Mouse (Mus musculus) adrenal gland, postnatal 10 days (tissue): Measurements from ENCODE around the gene Ncoa4. TPM values are rescaled to one million over a fixed set of nuclear protein-coding genes. Genes with fewer than 3 reads are reported as not detected.

Experiments
- DNase-seq: peaks from one replicate; pipeline ENCODE4 v3.0.0; 2021; ENCODE audit warnings: mixed read lengths
- total RNA-seq, 2 experiments: library from RNA; stranded (reverse); gene quantifications; 2 replicates each; pipeline ENCODE4 v1.2.3; 2021

Ncoa4 gene
- total RNA-seq, 2 experiments from 2014 or later: 154 to 170 TPM

DNA sequence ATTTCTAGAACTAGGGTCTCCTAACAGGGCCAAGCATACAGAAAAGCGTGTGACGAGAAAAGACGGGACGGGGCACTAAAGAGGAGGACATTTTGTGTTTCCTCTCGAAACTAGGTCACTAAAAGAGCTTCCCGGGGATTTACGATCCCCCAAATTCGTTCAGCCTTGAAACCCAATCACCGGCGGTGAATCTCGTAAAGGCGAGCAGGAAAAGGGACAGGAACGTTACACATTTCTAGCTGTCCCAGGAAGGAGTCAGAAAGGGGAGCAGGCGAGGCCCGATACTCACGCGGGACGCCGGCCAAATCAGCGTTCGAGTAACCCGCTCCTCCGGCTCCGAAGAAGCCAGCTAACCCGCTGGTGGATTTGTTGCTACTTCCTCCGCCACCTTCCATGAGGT is 41.7 kb downstream of the Ncoa4 start:
- DNase-seq: no peak

DNA sequence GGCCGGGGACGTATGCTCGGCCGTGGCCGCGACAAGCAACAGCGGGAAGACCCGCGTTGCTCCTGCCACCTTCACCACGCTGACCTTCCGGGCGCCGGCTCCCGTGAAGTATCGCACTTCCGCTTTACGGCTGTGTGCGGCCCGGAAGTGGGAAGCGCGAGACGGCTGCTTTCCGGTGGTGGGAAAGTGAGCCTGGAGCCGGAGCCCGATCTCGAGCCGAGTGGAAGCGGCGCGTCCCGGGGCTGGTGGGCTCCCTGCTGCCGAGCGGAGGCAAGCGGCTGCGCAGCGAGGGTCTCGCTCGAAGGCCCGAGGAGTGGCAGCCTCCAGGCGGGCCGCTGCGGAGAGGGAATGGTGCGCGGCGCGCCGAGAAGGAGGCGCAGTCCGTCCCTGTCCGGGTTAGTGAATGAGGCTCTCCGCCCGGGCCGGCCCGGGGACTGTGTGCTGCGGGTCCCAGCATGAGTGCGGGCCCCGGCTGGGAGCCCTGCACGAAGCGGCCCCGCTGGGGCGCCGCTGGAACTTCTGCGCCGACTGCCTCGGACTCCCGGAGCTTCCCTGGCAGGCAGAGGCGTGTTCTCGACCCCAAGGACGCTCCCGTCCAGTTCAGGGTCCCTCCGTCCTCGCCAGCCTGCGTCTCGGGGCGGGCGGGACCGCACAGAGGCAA is 42.3 kb downstream of the Ncoa4 start, which contains the start of the genes Timm23 and Parg:
Gene Timm23 (minus strand): TSS at position 108 of the 661 bp plus-strand sequence.
Gene Parg (plus strand): TSS at position 159 of the 661 bp plus-strand sequence.
- peak; percentile 93 for DNase-seq

DNA sequence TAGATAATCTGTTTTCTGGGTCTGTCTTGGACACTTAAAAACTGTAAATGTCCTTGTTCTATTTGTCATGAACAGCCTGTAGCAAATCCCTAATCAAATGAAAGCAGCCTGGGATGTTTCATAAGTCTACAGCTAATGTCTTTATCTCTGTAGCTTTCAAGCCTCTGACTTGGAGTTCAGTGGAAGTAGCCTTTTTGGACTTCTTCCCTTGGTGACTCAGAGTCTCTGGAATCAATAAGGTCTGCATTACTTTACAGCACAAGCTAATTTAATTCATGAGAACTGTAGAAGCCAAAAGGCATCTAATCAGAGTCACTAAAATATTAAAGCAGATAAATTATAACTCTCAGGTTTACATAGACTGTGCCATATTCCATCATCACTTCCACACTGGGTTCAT is 66.9 kb downstream of the Ncoa4 start:
- DNase-seq: no peak

DNA sequence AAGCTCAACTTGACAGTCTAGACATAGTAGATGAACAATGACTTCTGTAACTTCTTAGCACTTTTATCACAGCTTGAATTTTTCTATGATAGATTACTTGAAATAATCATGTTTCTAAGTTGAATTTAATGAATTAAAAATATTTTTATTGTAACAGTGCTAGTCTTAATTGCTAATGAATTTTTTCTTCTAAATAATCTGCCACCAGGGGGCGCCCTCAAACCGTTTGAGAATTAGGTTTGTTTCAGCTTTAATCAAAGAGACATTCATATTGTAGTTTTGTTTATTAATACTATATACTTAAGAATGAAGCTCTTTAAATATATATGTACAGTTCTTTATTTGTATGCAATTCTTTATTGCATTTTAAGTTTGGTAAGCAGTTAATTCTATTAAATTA is 69.3 kb downstream of the Ncoa4 start:
- DNase-seq: peak; percentile 78

Other genes with a start within 250 kb of the Ncoa4 start
- gene Galnt15, start 130.9 kb upstream of the Ncoa4 start, total RNA-seq: 10 to 100 TPM; 10.2 to 10.6 TPM
- gene Oxnad1, start 74.5 kb upstream of the Ncoa4 start, total RNA-seq: 10 to 100 TPM; 49.9 to 59.8 TPM
- 10 to 100 TPM; 63.0 to 64.2 TPM for gene Dph3, start 74.1 kb upstream of the Ncoa4 start, total RNA-seq
- not detected for gene Msmb, start 17.8 kb upstream of the Ncoa4 start, total RNA-seq
- gene Timm23, start 42.0 kb downstream of the Ncoa4 start, total RNA-seq: 100 to 1,000 TPM; 159 to 175 TPM
- gene Parg, start 42.1 kb downstream of the Ncoa4 start, total RNA-seq: 10 to 100 TPM; 50.2 to 54.2 TPM
- gene Ogdhl, start 162.2 kb downstream of the Ncoa4 start, total RNA-seq: 1 to 10 TPM; 6.2 to 8.1 TPM
- not detected for gene 1700024G13Rik, start 228.5 kb downstream of the Ncoa4 start, total RNA-seq